Mouse (Mus musculus): Measurements from ENCODE around the gene Tmem176b.

- TF ChIP-seq EP300 (IDR thresholded peaks at IDR 0.05; ENCODE audit: low read depth) = no peak
- no peak for TF ChIP-seq CTCF (IDR thresholded peaks at IDR 0.05; ENCODE audit: low read depth)
Observed at GRCm38 (mm10) chr6:48801897-48802296, 39.4 kb downstream of the Tmem176b start.
